Mouse (Mus musculus) gastrocnemius, postnatal 14 days (tissue): ENCODE results near the gene Irak2. TPM values are rescaled to one million over a fixed set of nuclear protein-coding genes. Genes with fewer than 3 reads are reported as not detected.
"Not testable (repeated sequence)": the region's sequence is repeated elsewhere in the genome, so short reads cannot be mapped to it uniquely, and the experiment has no call there.

ENCODE experiments used
- DNase-seq: peaks from one replicate; pipeline ENCODE4 v3.0.0; 2021; ENCODE audit warnings: mixed read lengths
- intact Hi-C: fragments of 180-260 bp; cut with DNase I; formaldehyde crosslinking; loops from one replicate; pipeline ENCODE4 v1.15.1; 2025; ENCODE audit warnings: low total_unique reads
- total RNA-seq, 2 experiments: library from RNA; stranded (reverse); gene quantifications; 2 replicates each; pipeline ENCODE4 v1.2.3; 2021

Irak2 gene
- total RNA-seq, 2 experiments from 2014 or later, result 4.7 to 4.8 TPM

GRCm38 (mm10) chr6:113690400-113691083 is 52.3 kb downstream of the Irak2 start:
- DNase-seq, result peak; percentile 33
- intact Hi-C loops, result no loop called here

- intact Hi-C loops, result no loop called here
These were observed 52.8 kb downstream of the Irak2 start for GRCm38 (mm10) chr6:113691084-113691462.

GRCm38 (mm10) chr6:113692661-113693133 is 54.4 kb downstream of the Irak2 start:
- intact Hi-C loops, result no loop called here
- no peak for DNase-seq

More at GRCm38 (mm10) chr6:113691084-113691462, 52.8 kb downstream of the Irak2 start:
- DNase-seq, result no peak

GRCm38 (mm10) chr6:113693377-113693776 is 55.1 kb downstream of the Irak2 start:
- DNase-seq, result no peak
- intact Hi-C loops, result no loop called here

- DNase-seq, result no peak
- intact Hi-C loops, result no loop called here
These were observed 56.9 kb downstream of the Irak2 start for GRCm38 (mm10) chr6:113695203-113695602.

GRCm38 (mm10) chr6:113695766-113696355 is 57.6 kb downstream of the Irak2 start:
- intact Hi-C loops, result no loop called here
- DNase-seq, result no peak

- peak; percentile 97 for DNase-seq
- intact Hi-C loops, result no loop called here
These were observed 58.4 kb downstream of the Irak2 start, which contains the start of gene Tatdn2 for GRCm38 (mm10) chr6:113696582-113697221. Tatdn2 (plus strand) TSS chr6:113697050.

- DNase-seq, result peak; percentile 40
- intact Hi-C loops, result no loop called here
These were observed 59.2 kb downstream of the Irak2 start for GRCm38 (mm10) chr6:113697222-113698205.

- no peak for DNase-seq
- intact Hi-C loops, result no loop called here
These were observed 74.5 kb downstream of the Irak2 start for GRCm38 (mm10) chr6:113712718-113713117.

GRCm38 (mm10) chr6:113713389-113713788 is 75.1 kb downstream of the Irak2 start:
- DNase-seq, intact Hi-C loops: not testable (repeated sequence)

- DNase-seq, result no peak
- intact Hi-C loops, result no loop called here
These were observed 76.0 kb downstream of the Irak2 start for GRCm38 (mm10) chr6:113714276-113714675.

GRCm38 (mm10) chr6:113714797-113715196 is 76.5 kb downstream of the Irak2 start:
- intact Hi-C loops, result no loop called here
- DNase-seq, result no peak

- no peak for DNase-seq
- intact Hi-C loops, result no loop called here
These were observed 79.3 kb downstream of the Irak2 start for GRCm38 (mm10) chr6:113717541-113717940.

- no peak for DNase-seq
- intact Hi-C loops, result no loop called here
These were observed 81.6 kb downstream of the Irak2 start, which contains the start of gene Ghrl for GRCm38 (mm10) chr6:113719878-113720277. Ghrl (minus strand) TSS chr6:113719880.

GRCm38 (mm10) chr6:113721061-113721460 is 82.8 kb downstream of the Irak2 start:
- intact Hi-C loops, result no loop called here
- DNase-seq, result no peak

- intact Hi-C loops, result no loop called here
- no peak for DNase-seq
These were observed 89.9 kb downstream of the Irak2 start for GRCm38 (mm10) chr6:113728181-113728580.

GRCm38 (mm10) chr6:113731296-113731695 is 93.0 kb downstream of the Irak2 start:
- DNase-seq, result no peak
- intact Hi-C loops, result no loop called here

- intact Hi-C loops, result no loop called here
- DNase-seq, result no peak
These were observed 99.2 kb downstream of the Irak2 start for GRCm38 (mm10) chr6:113737318-113738046.
